Comparison of ENCODE assay signal across 17 mouse cellular contexts in the genomic region with DNA sequence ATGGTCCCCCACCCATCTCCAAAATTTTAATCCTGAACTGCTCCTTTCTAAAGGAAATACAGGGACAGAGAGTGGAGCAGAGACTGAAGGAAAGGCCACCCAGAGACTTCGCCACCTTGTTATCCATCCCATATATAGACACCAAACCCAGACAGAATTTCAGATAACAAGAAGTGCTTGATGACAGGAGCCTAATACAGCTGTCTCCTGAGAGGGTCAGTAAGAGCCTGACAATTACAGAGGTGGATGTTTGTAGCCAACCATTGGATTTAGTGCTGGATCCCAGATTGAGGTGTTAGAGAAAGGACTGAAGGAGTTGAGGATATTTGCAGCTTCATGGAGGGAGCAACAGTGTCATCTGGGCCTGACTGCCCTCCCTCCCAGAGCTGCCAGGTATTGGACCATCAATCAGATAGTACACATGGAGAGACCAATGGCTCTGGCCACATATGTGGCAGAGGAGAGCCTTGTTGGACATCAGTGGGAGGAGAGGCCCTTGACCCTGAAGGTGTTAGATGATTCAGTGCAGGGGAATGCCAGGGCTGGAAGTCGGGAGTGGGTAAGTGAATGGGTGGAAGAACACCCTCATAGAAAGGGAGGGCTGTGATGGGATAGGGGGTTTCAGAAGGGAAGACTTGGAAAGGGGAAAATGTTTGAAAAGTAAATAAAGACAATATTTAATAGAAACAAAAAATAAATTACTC.
"Had no signal": no experiment of that assay in that cellular context is flagged by ENCODE, and none has a peak within 500 bp of the region (broad histone marks: within the 10 kb centered on the region; RNA-seq: fewer than 3 reads in every experiment).

No protein-coding gene starts in this region.

- DNase-seq: kidney, postnatal 10 days; kidney, postnatal 4 days; left cerebral cortex, postnatal 4 days; liver, postnatal 0 days; lung, embryonic 14.5 days; midbrain, embryonic 14.5 days; thymus, adult 2 months; thymus, postnatal 14 days; thymus, postnatal 4 days had no signal

- H3K27me3 ChIP-seq: kidney, embryonic 15.5 days; limb, embryonic 12.5 days; limb, embryonic 15.5 days had no signal

- H3K4me1 ChIP-seq: kidney, embryonic 15.5 days; limb, embryonic 12.5 days; limb, embryonic 15.5 days had no signal

- H3K4me3 ChIP-seq: kidney, embryonic 15.5 days; limb, embryonic 12.5 days; limb, embryonic 15.5 days had no signal

- H3K9me3 ChIP-seq: kidney, embryonic 15.5 days; limb, embryonic 12.5 days; limb, embryonic 15.5 days had no signal

- H3K9ac ChIP-seq: kidney, embryonic 15.5 days; limb, embryonic 12.5 days; limb, embryonic 15.5 days; liver, embryonic 14.5 days; liver, postnatal 0 days; lung, embryonic 14.5 days had no signal

- ATAC-seq: liver, postnatal 0 days; lung, postnatal 0 days had no signal

- H3K36me3 ChIP-seq: kidney, embryonic 15.5 days; limb, embryonic 12.5 days; limb, embryonic 15.5 days had no signal

- H3K4me2 ChIP-seq: kidney, embryonic 15.5 days; limb, embryonic 12.5 days; limb, embryonic 15.5 days; liver, embryonic 11.5 days; lung, embryonic 14.5 days had no signal

- H3K27ac ChIP-seq: kidney, embryonic 15.5 days; limb, embryonic 12.5 days; limb, embryonic 15.5 days; liver, embryonic 14.5 days; macrophage; stomach, postnatal 0 days had no signal
